Mouse (Mus musculus) frontal cortex, postnatal 36 days (tissue): Measurements from ENCODE around the gene Kdm4b.

Experiments used
- DNase-seq, 2 experiments: peaks; one replicate each; pipeline ENCODE4 v3.0.0; 2022; ENCODE audit warnings: low spot score in 2 of 2

Kdm4b gene

GRCm38 (mm10) chr17:56325450-56326152, at the start of gene Kdm4b:
TSS of gene Kdm4b (plus strand) at chr17:56326062.
- DNase-seq = peak; percentile 99

- peak; percentile 76 to 78 for DNase-seq
Measured at GRCm38 (mm10) chr17:56276643-56277566, 49.0 kb upstream of the Kdm4b start, which contains the start of gene Ticam1. TSS of gene Ticam1 (minus strand) at chr17:56276786.

- no peak for DNase-seq
Measured at GRCm38 (mm10) chr17:56277567-56277893, 48.3 kb upstream of the Kdm4b start.

- no peak for DNase-seq
Measured at GRCm38 (mm10) chr17:56278340-56278739, 47.5 kb upstream of the Kdm4b start.

- DNase-seq = no peak
Measured at GRCm38 (mm10) chr17:56279481-56280155, 46.2 kb upstream of the Kdm4b start.

- no peak for DNase-seq
Measured at GRCm38 (mm10) chr17:56281193-56281592, 44.7 kb upstream of the Kdm4b start.

- no peak for DNase-seq
Measured at GRCm38 (mm10) chr17:56282802-56283201, 43.1 kb upstream of the Kdm4b start.

GRCm38 (mm10) chr17:56283316-56283715, 42.5 kb upstream of the Kdm4b start:
- peak in 1 of 2 experiments; percentile 66 for DNase-seq

GRCm38 (mm10) chr17:56285995-56286394, 39.9 kb upstream of the Kdm4b start:
- no peak for DNase-seq

- no peak for DNase-seq
Measured at GRCm38 (mm10) chr17:56287830-56288229, 38.0 kb upstream of the Kdm4b start.

- DNase-seq = no peak
Measured at GRCm38 (mm10) chr17:56288866-56289265, 37.0 kb upstream of the Kdm4b start.

GRCm38 (mm10) chr17:56289371-56290331, 36.2 kb upstream of the Kdm4b start:
- no peak for DNase-seq

- peak in 1 of 2 experiments; percentile 64 for DNase-seq
Measured at GRCm38 (mm10) chr17:56290388-56291170, 35.3 kb upstream of the Kdm4b start.

- peak in 1 of 2 experiments; percentile 59 for DNase-seq
Measured at GRCm38 (mm10) chr17:56291171-56291511, 34.7 kb upstream of the Kdm4b start.

GRCm38 (mm10) chr17:56291826-56292475, 33.9 kb upstream of the Kdm4b start:
- no peak for DNase-seq

- DNase-seq = no peak
Measured at GRCm38 (mm10) chr17:56292531-56293222, 33.2 kb upstream of the Kdm4b start, which contains the start of gene Plin3. TSS of gene Plin3 (minus strand) at chr17:56292873.

GRCm38 (mm10) chr17:56293291-56293690, 32.6 kb upstream of the Kdm4b start:
- no peak for DNase-seq

GRCm38 (mm10) chr17:56294241-56294640, 31.6 kb upstream of the Kdm4b start:
- peak in 1 of 2 experiments; percentile 49 for DNase-seq

- DNase-seq = no peak
Measured at GRCm38 (mm10) chr17:56296201-56296600, 29.7 kb upstream of the Kdm4b start.
